Mouse (Mus musculus) embryonic facial prominence, embryonic 14.5 days (tissue): ENCODE measurements around the gene F13a1. TPM values are rescaled to one million over a fixed set of nuclear protein-coding genes. Genes with fewer than 3 reads are reported as not detected.

Source experiments
- ATAC-seq: fragments of 200-750 bp; cut with Nextera tagmentation; 2 replicates; pipeline ENCODE4 v1.8.0; 2017; ENCODE audit warnings: low read depth, moderate number of reproducible peaks, moderate TSS enrichment
- DNase-seq: peaks from one replicate; pipeline ENCODE4 v3.0.0-alpha.2; 2015; ENCODE audit warnings: low spot score
- H3K27ac ChIP-seq: fragments of 300-500 bp; sonication (generic); replicated peaks from 2 replicates; pipeline ENCODE4 v1.5.1; 2014; ENCODE audit warnings: low read depth, mild to moderate bottlenecking, low read length, moderate library complexity
- H3K27me3 ChIP-seq: fragments of 300-500 bp; sonication (generic); replicated peaks from 2 replicates; pipeline ENCODE4 v1.6.1; 2014; ENCODE audit warnings: low read length; ENCODE audit not compliant: control insufficient read depth, insufficient read depth
- H3K36me3 ChIP-seq: fragments of 300-500 bp; sonication (generic); 2 replicates; pipeline ENCODE4 v1.6.1; 2014; ENCODE audit warnings: low read length, mixed read lengths; ENCODE audit not compliant: control insufficient read depth, insufficient read depth
- H3K4me1 ChIP-seq: fragments of 300-500 bp; sonication (generic); 2 replicates; pipeline ENCODE4 v1.6.1; 2014; ENCODE audit warnings: antibody characterized with exemption, low read length; ENCODE audit not compliant: control insufficient read depth, insufficient read depth
- H3K4me2 ChIP-seq: fragments of 300-500 bp; sonication (generic); 2 replicates; pipeline ENCODE4 v1.6.1; 2014; ENCODE audit warnings: low read depth, mild to moderate bottlenecking, low read length, moderate library complexity, mixed read lengths
- H3K4me3 ChIP-seq: fragments of 300-500 bp; sonication (generic); 2 replicates; pipeline ENCODE4 v1.5.1; 2014; ENCODE audit warnings: low read depth, mild to moderate bottlenecking, low read length
- H3K9ac ChIP-seq: fragments of 300-500 bp; sonication (generic); 2 replicates; pipeline ENCODE4 v1.6.1; 2014; ENCODE audit warnings: low read depth, mild to moderate bottlenecking, low read length, moderate library complexity, mixed read lengths
- H3K9me3 ChIP-seq: fragments of 300-500 bp; sonication (generic); 2 replicates; pipeline ENCODE4 v1.6.1; 2016; ENCODE audit warnings: low read length; ENCODE audit not compliant: control insufficient read depth
- WGBS: fragments of 180-500 bp; shearing (Covaris S2); extraction: QIAGEN DNeasy Blood & Tissue Kit; methylation state at CpG from one replicate; pipeline ENCODE4 v1.1.7; 2014; 5-methylcytosine and 5-hydroxymethylcytosine counted together
- polyA plus RNA-seq: library from polyadenylated mRNA; unstranded; fragments of >200 nt; fragmentation: Nextera tagmentation; extraction: Ambion mirVana; gene quantifications from 2 replicates; pipeline ENCODE4 v1.2.1, GENCODE M21; 2014

The F13a1 gene
- polyA plus RNA-seq, 1 experiment from 2014 or later = 33.8 TPM

- Histone ChIP-seq H3K4me3 (no peak overlapping the region), H3K4me2 (no peak overlapping the region), H3K36me3 (no peaks in the 10 kb centered on the region), H3K9ac (no peak overlapping the region), H3K27me3 (no peaks in the 10 kb centered on the region), H3K9me3 (no peaks in the 10 kb centered on the region), H3K4me1 (no peaks in the 10 kb centered on the region), H3K27ac (no peak overlapping the region)
- WGBS = 75% methylated on average over 3 of the region's 3 CpGs
- DNase-seq (no peak), ATAC-seq (no peak)
Measured at GRCm38 (mm10) chr13:36839111-36839510, 210.9 kb downstream of the F13a1 start.
